ENCODE assay signal across 23 mouse cellular contexts in genomic region chr10:41740221-41740620, GRCm38 (mm10). TPM values are rescaled to one million over a fixed set of nuclear protein-coding genes. Genes with fewer than 3 reads are reported as not detected.
DNase-seq lines count a peak whose midpoint lies in the region; ATAC-seq and TF ChIP-seq lines count a peak whose summit lies in the region.
"Had no signal": no experiment of that assay in that cellular context is flagged by ENCODE, and none has a peak within 500 bp of the region (broad histone marks: within the 10 kb centered on the region; RNA-seq: fewer than 3 reads in every experiment).

No protein-coding gene starts in this region.

- no peak overlapping the region for H3K4me3 ChIP-seq in liver, adult 2 months (ENCODE audit: insufficient read depth, low read depth, low read length)
- no peak overlapping the region for H3K4me3 ChIP-seq in liver, postnatal 0 days (ENCODE audit: low read depth, low read length)
- no peak overlapping the region for H3K4me3 ChIP-seq in lung, postnatal 0 days (ENCODE audit: low read depth, low read length)
- H3K4me3 ChIP-seq: embryonic facial prominence, embryonic 10.5 days; embryonic facial prominence, embryonic 12.5 days; erythroblast, embryonic 14.5 days; forebrain, embryonic 10.5 days; forebrain, embryonic 12.5 days had no signal

- TF ChIP-seq POLR2A in liver, adult 2 months (IDR thresholded peaks at IDR 0.05; ENCODE audit: extremely low read depth, insufficient read depth, low read length), result no peak

- H3K4me1 ChIP-seq in liver, adult 2 months (ENCODE audit: control insufficient read depth, insufficient read depth, low read length), result no peaks in the 10 kb centered on the region
- no peaks in the 10 kb centered on the region for H3K4me1 ChIP-seq in liver, postnatal 0 days (ENCODE audit: insufficient read depth)
- no peaks in the 10 kb centered on the region for H3K4me1 ChIP-seq in lung, postnatal 0 days (ENCODE audit: insufficient read depth, low read depth, low read length)
- H3K4me1 ChIP-seq: embryonic facial prominence, embryonic 10.5 days; embryonic facial prominence, embryonic 12.5 days had no signal

- TF ChIP-seq CTCF in liver, adult 2 months (IDR thresholded peaks at IDR 0.05; ENCODE audit: low read depth, low read length), result no peak
- no peak for TF ChIP-seq CTCF in liver, postnatal 0 days (IDR thresholded peaks at IDR 0.05; ENCODE audit: low read depth)
- no peak for TF ChIP-seq CTCF in lung, postnatal 0 days (IDR thresholded peaks at IDR 0.05)

- no peaks in the 10 kb centered on the region for H3K9me3 ChIP-seq in liver, postnatal 0 days (ENCODE audit: low read length)
- no peaks in the 10 kb centered on the region for H3K9me3 ChIP-seq in lung, postnatal 0 days (ENCODE audit: low read length)
- H3K9me3 ChIP-seq: embryonic facial prominence, embryonic 10.5 days; embryonic facial prominence, embryonic 12.5 days; forebrain, embryonic 10.5 days; forebrain, embryonic 12.5 days had no signal

- H3K27ac ChIP-seq in liver, adult 2 months (replicated peaks; ENCODE audit: insufficient read depth, low read depth, low read length), result no peak overlapping the region
- no peak overlapping the region for H3K27ac ChIP-seq in liver, postnatal 0 days (ENCODE audit: low read depth)
- no peak overlapping the region for H3K27ac ChIP-seq in lung, postnatal 0 days (ENCODE audit: low read length)
- H3K27ac ChIP-seq: embryonic facial prominence, embryonic 10.5 days; embryonic facial prominence, embryonic 12.5 days; forebrain, embryonic 10.5 days; forebrain, embryonic 12.5 days had no signal

- no peak for ATAC-seq in liver, postnatal 0 days
- ATAC-seq in lung, postnatal 0 days, result peak; percentile 41; the same call in 1 of the 2 replicates
- no peak for ATAC-seq in erythroblast, adult 5-6 weeks (replicated peaks; ENCODE audit: low FRiP score, poor library complexity, severe bottlenecking)
- ATAC-seq: forebrain, embryonic 14.5 days; forebrain, embryonic 16.5 days had no signal

- no peak overlapping the region for H3K4me2 ChIP-seq in liver, postnatal 0 days (ENCODE audit: low read depth, low read length)
- no peak overlapping the region for H3K4me2 ChIP-seq in lung, postnatal 0 days (replicated peaks; ENCODE audit: low read depth, low read length)
- H3K4me2 ChIP-seq: embryonic facial prominence, embryonic 12.5 days; forebrain, embryonic 12.5 days had no signal

- no peaks in the 10 kb centered on the region for H3K27me3 ChIP-seq in liver, adult 2 months (ENCODE audit: control insufficient read depth, insufficient read depth, low read length)
- no peaks in the 10 kb centered on the region for H3K27me3 ChIP-seq in liver, postnatal 0 days (ENCODE audit: insufficient read depth, low read length)
- no peaks in the 10 kb centered on the region for H3K27me3 ChIP-seq in lung, postnatal 0 days (replicated peaks; ENCODE audit: insufficient read depth, low read length)
- H3K27me3 ChIP-seq: embryonic facial prominence, embryonic 12.5 days; forebrain, embryonic 12.5 days had no signal

- WGBS in liver, adult 2 months, result 57% methylated on average over 2 of the region's 2 CpGs
- 74% methylated on average over 2 of the region's 2 CpGs for WGBS in liver, postnatal 0 days (ENCODE audit: insufficient replicate concordance)
- WGBS in lung, postnatal 0 days, result 62% methylated on average over 2 of the region's 2 CpGs

- peaks cover 5% of the 10 kb centered on the region; the same call in 1 of the 2 replicates for H3K36me3 ChIP-seq in liver, adult 2 months (ENCODE audit: control insufficient read depth, insufficient read depth, low read length)
- H3K36me3 ChIP-seq in liver, postnatal 0 days (replicated peaks; ENCODE audit: insufficient read depth, low read length), result peaks cover 18% of the 10 kb centered on the region; the same call in 1 of the 2 replicates
- H3K36me3 ChIP-seq in lung, postnatal 0 days (ENCODE audit: insufficient read depth, low read length), result no peaks in the 10 kb centered on the region

- no peaks in the 10 kb centered on the region for H3K79me2 ChIP-seq in liver, adult 2 months (ENCODE audit: control insufficient read depth, insufficient read depth, low read length)

- DNase-seq in liver, adult 2 months (ENCODE audit: extremely low read depth, low read depth, low spot score), result peak; percentile 34
- no peak for DNase-seq in liver, postnatal 0 days
- peak; percentile 63 for DNase-seq in lung, postnatal 0 days (ENCODE audit: low spot score)
- DNase-seq in lung, postnatal 10 days, result no peak
- peak; percentile 60 for DNase-seq in lung, postnatal 36 days
- no peak for DNase-seq in lung, postnatal 14 days
- DNase-seq: adrenal gland, adult 8-10 months; adrenal gland, postnatal 14 days; adrenal gland, postnatal 36 days; cerebellum, adult 11-12 months; cerebellum, adult 2 months; cerebellum, adult 9-10 months; cerebellum, postnatal 10 days; cerebellum, postnatal 25 days had no signal

- no peak for TF ChIP-seq EP300 in liver, postnatal 0 days (IDR thresholded peaks at IDR 0.05; ENCODE audit: low read depth)
- no peak for TF ChIP-seq EP300 in lung, postnatal 0 days (IDR thresholded peaks at IDR 0.05)

- no peak overlapping the region for H3K9ac ChIP-seq in liver, adult 2 months (ENCODE audit: low read depth, low read length)
- H3K9ac ChIP-seq in liver, postnatal 0 days (replicated peaks), result no peak overlapping the region
- H3K9ac ChIP-seq in lung, postnatal 0 days (replicated peaks; ENCODE audit: low read depth), result no peak overlapping the region
- H3K9ac ChIP-seq: embryonic facial prominence, embryonic 12.5 days; forebrain, embryonic 12.5 days had no signal

RNA-seq across cellular contexts. Expression of gene Ccdc162, which starts 23.8 kb away (rescaled TPM):
- total RNA-seq in liver, adult 2 months (2014; rRNA removed), result 7.9 and 10.3 TPM in 2 replicates
- polyA plus RNA-seq in liver, adult 2 months (2012; rRNA removed), result 6.0 and 7.1 TPM in 2 replicates
- 0.36 and 0.62 TPM in 2 replicates for polyA plus RNA-seq in liver, postnatal 0 days (2015; fragmentation: Nextera tagmentation; extraction: Ambion mirVana)
- polyA plus RNA-seq in lung, postnatal 0 days (2015; fragmentation: Nextera tagmentation; extraction: Ambion mirVana), result 2.2 and 3.0 TPM in 2 replicates
- total RNA-seq in erythroblast, adult 5-6 weeks (2015; ENCODE audit: low replicate concordance), result 0.42 TPM in 1 of 2 replicates, not detected in the other
- 0.51 TPM in 1 of 2 replicates, not detected in the other for total RNA-seq in erythroblast, adult 5-6 weeks (2017; ENCODE audit: low replicate concordance)
- total RNA-seq: MEL had no signal
- polyA plus RNA-seq: erythroblast, embryonic 14.5 days had no signal

Comparison
In these comparisons a context has a peak if more than half of its experiments do, and no peak if none do; other contexts are left out.
1. DNase-seq: peak in liver, adult 2 months (single experiment), lung, postnatal 0 days (single experiment) and lung, postnatal 36 days (single experiment); none in liver, postnatal 0 days (single experiment), lung, postnatal 10 days (single experiment) and lung, postnatal 14 days (single experiment).